Mouse (Mus musculus): Measurements from ENCODE around the gene Mars2. TPM values are rescaled to one million over a fixed set of nuclear protein-coding genes. Genes with fewer than 3 reads are reported as not detected.

Mars2 gene
- polyA plus RNA-seq (2016; fragmentation: Nextera tagmentation; extraction: Ambion mirVana), result 4.0 and 4.1 TPM in 2 replicates

DNA sequence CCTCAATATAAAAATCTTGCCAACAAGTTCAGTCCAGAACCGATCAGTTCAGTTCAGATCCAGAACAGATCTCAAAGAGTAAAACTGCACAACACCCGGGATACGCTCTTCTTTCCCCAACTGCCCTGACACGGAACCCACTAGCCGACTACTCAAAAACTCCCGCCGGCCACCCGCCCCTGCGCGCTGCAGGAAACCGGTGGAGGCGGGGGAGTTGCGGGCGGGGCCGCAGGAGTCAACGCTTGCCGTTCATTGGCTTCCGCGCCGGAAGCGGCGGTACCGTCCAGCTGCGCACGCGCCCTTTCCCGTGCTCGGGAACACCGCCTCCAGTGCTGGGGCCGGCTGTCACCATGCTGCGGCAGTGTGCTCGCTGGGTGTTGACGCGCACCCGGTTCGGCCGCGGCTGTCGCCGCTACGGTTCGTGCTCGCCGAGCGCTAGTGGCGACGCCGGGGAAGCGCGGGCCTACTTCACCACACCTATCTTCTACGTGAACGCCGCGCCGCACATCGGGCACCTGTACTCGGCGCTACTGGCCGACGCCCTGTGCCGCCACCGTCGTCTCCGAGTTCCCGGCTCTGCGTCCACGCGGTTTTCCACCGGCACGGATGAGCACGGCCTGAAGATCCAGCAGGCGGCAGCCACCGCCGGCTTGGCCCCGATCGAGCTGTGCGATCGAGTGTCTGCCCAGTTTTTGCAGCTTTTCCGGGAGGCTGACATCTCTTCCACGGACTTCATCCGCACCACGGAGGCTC, at the start of gene Mars2:
Mars2 (plus strand) TSS at position 288 of the 753 bp plus-strand sequence.
- Histone ChIP-seq H3K27ac (ENCODE audit: poor library complexity, severe bottlenecking) (peak within 1 kb of the TSS; percentile 20; the same call in 1 of the 2 replicates), H3K36me3 (no peaks in the 10 kb centered on the region), H3K9me3 (replicated peaks) (no peaks in the 10 kb centered on the region), H3K27me3 (replicated peaks) (no peaks in the 10 kb centered on the region), H3K4me2 (peak within 1 kb of the TSS; percentile 92), H3K4me1 (replicated peaks) (peaks cover 16% of the 10 kb centered on the region), H3K4me3 (peak within 1 kb of the TSS; percentile 75), H3K9ac (peak within 1 kb of the TSS; percentile 86)
- ATAC-seq (ENCODE audit: insufficient number of reproducible peaks, low FRiP score), result peak; percentile 97
- under 1% methylated on average over 82 of the region's 82 CpGs for WGBS

DNA sequence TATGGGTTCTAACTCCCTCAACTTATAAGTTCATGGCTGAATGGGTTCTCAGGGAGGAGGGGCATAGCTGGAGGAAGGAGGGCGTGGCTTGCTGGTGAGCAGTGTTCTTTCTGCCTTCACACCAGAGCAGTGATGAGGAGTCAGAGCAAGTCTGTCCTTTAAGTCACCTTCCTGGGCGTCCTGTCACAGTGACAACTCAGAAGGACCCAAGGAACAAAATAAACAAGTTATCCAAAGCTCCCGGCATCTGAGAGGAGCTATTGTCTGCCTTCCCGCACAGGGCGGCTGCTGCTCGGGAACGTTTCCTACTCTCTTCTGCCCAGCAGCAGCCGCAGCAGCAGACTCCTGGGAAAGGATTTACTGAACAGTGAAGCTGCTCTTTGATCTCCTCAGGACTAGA, 45.0 kb upstream of the Mars2 start:
- Histone ChIP-seq H3K4me1 (replicated peaks) (peaks cover 24% of the 10 kb centered on the region), H3K36me3 (peaks cover 3% of the 10 kb centered on the region; the same call in 1 of the 2 replicates), H3K9ac (no peak overlapping the region), H3K9me3 (replicated peaks) (no peaks in the 10 kb centered on the region), H3K27me3 (replicated peaks) (no peaks in the 10 kb centered on the region), H3K27ac (ENCODE audit: poor library complexity, severe bottlenecking) (no peak overlapping the region; the same call in 1 of the 2 replicates), H3K4me3 (peak overlapping the region; percentile 31), H3K4me2 (peak overlapping the region; percentile 63)
- 29% methylated on average over 8 of the region's 8 CpGs for WGBS
- ATAC-seq (ENCODE audit: insufficient number of reproducible peaks, low FRiP score), result no peak

DNA sequence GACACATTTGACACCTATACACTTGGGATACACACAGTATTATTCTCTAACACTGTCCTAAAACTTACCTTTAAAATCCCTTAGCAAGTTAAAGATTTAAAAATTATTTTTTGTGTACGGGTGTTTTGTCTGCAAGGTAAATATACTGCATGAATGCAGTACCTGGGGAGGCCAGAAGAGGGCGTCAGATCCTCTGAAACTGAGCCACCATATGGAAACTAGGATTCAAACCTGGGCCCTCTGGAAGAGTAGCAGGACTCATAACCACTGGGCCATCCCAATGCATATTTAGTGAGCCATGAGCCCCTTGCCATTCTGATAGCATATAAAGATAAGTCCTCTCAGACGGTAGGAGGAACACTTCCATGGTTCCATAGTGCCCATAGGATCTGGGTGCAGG, 44.2 kb upstream of the Mars2 start:
- WGBS, result 40% methylated on average over 3 of the region's 3 CpGs
- peaks cover 3% of the 10 kb centered on the region; the same call in 1 of the 2 replicates for H3K36me3 ChIP-seq
- H3K27me3 ChIP-seq (replicated peaks), result no peaks in the 10 kb centered on the region
- H3K9ac ChIP-seq, result no peak overlapping the region
- no peak overlapping the region for H3K4me2 ChIP-seq
- ATAC-seq (ENCODE audit: insufficient number of reproducible peaks, low FRiP score), result 0 out of 2 replicates have a peak, but pooled peaks have one; percentile 13
- peak overlapping the region; percentile 11; the same call in 1 of the 2 replicates for H3K27ac ChIP-seq (ENCODE audit: poor library complexity, severe bottlenecking)
- H3K4me3 ChIP-seq, result no peak overlapping the region
- peaks cover 24% of the 10 kb centered on the region for H3K4me1 ChIP-seq (replicated peaks)
- no peaks in the 10 kb centered on the region for H3K9me3 ChIP-seq (replicated peaks)

DNA sequence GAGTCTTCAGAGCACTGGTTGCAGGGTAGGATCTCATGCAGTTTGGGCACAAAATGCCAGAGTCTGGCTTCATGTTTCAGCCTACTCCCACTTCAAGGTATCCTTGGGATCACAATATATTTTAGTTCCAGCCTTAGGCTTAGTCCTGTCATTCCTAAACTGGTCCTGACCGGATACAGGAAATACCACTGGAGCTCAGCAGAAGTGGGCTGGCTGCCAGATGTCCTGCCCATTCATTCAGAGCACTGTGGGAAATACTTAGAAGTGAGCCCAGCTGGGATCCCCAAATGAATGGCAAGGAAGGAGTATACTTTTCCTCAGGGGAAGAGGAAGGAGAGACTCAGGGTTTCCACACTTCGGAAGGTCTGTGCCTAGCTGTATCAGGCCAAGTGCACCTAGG, 43.7 kb upstream of the Mars2 start:
- Histone ChIP-seq H3K4me1 (replicated peaks) (peaks cover 24% of the 10 kb centered on the region), H3K27ac (ENCODE audit: poor library complexity, severe bottlenecking) (peak overlapping the region; percentile 37), H3K36me3 (peaks cover 3% of the 10 kb centered on the region; the same call in 1 of the 2 replicates), H3K9ac (no peak overlapping the region), H3K4me3 (no peak overlapping the region), H3K4me2 (no peak overlapping the region), H3K9me3 (replicated peaks) (no peaks in the 10 kb centered on the region), H3K27me3 (replicated peaks) (no peaks in the 10 kb centered on the region)
- WGBS, result 49% methylated on average over 2 of the region's 2 CpGs
- ATAC-seq (ENCODE audit: insufficient number of reproducible peaks, low FRiP score), result peak; percentile 86

DNA sequence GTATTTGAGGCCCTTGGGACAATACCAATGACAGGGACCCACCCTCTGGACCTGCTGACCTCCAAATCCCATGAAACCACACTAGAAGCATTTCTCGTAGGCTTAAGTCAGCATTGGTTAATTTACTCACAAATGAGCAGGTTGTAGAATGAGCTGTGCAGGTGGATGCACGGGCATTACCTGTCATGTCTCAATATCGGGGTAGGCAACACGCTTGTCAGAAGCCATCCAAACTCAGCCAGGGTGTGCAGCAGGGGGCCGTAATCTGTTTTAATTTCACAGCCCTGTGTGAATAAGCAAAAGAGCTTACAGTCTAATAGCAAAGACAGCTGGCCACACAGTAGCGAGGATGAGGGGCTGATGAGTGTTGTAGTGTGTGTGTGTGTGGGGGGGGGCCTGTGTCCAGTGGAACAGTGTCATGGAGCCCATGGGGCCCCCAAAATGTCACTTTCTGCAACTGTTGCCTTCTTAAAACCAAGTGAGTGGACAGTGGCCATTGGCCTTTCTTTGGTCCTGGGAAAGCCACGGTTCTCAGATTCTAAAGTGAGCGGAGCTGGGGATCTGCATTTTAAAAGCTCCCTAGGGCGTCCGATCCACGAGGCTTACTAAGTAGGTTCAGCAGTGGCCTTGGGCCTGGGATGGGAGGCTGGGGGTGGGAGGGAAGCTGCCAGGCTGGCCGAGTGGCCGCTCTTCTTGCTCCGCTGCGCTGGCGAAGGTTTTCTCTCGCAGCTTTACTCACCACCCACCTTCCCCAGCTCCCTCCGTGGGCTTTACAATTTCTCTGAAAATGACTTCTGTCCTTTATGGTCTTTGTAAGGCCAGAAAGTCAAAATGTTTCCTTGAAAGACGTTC, 42.7 kb upstream of the Mars2 start:
- Histone ChIP-seq H3K9me3 (replicated peaks) (no peaks in the 10 kb centered on the region), H3K27ac (ENCODE audit: poor library complexity, severe bottlenecking) (peak overlapping the region; percentile 37; the same call in 1 of the 2 replicates), H3K36me3 (0 out of 2 replicates have a peak, but pooled peaks cover 3% of the 10 kb centered on the region), H3K9ac (no peak overlapping the region), H3K27me3 (replicated peaks) (no peaks in the 10 kb centered on the region), H3K4me1 (replicated peaks) (peaks cover 29% of the 10 kb centered on the region), H3K4me3 (no peak overlapping the region), H3K4me2 (no peak overlapping the region)
- 59% methylated on average over 19 of the region's 19 CpGs for WGBS
- ATAC-seq (ENCODE audit: insufficient number of reproducible peaks, low FRiP score), result no peak

DNA sequence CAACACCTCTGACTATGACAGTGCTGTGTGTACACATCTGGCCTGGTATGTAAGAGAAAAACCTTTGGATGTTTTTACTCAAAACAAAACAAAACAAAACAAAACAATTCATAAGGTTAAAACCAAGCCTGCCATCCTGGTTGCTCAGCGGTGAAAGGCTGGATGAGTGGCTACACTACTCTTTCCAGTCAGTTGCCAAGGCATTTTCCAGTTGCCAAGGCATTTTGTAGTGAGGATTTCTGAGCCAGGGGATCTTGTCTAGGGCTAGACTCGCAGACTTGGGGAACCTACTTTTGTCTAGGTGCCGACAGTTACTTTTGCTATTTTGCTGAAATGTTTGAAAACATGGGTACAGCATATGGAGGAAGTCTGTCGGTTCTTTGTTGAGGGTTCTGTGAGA, 42.0 kb upstream of the Mars2 start:
- no peaks in the 10 kb centered on the region for H3K27me3 ChIP-seq (replicated peaks)
- ATAC-seq (ENCODE audit: insufficient number of reproducible peaks, low FRiP score), result no peak
- H3K4me2 ChIP-seq, result no peak overlapping the region
- peaks cover 29% of the 10 kb centered on the region for H3K4me1 ChIP-seq (replicated peaks)
- H3K4me3 ChIP-seq, result no peak overlapping the region
- WGBS, result 70% methylated on average over 4 of the region's 4 CpGs
- no peak overlapping the region for H3K27ac ChIP-seq (ENCODE audit: poor library complexity, severe bottlenecking)
- no peak overlapping the region for H3K9ac ChIP-seq
- H3K9me3 ChIP-seq (replicated peaks), result no peaks in the 10 kb centered on the region
- H3K36me3 ChIP-seq, result no peaks in the 10 kb centered on the region

DNA sequence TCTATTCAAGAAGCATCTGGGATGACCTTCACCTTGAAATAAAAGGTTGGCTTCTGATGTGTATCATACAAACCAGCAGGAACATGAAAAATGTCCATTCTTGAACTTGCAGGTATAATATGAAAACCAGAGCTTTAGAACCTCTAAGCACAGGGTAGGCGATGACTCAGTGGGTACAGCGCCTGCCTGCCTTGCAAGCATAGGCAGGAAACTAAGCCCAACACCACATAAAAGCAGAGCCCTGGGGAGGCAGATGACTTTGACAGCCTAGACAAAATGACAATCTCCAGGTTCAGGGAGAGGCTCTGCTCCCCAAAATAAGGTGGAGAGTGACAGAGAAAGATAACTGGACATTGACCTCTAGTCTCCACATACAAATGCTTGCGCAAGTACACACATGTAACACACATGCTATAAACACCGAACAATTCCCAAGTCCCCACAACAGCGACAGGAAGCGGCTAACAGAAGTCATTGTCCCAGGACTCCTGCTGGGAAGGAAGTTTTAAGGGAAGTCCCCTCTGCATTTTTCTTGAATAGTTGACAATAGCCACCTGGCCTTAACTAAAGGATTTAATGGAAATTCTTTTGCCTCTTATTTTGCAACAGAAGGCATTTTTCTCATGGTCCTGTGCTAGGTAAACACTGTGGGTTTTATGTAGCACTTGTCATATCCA, 40.5 kb upstream of the Mars2 start:
- H3K4me2 ChIP-seq, result no peak overlapping the region
- no peak overlapping the region for H3K9ac ChIP-seq
- 44% methylated on average over 6 of the region's 6 CpGs for WGBS
- H3K4me1 ChIP-seq (replicated peaks), result peaks cover 31% of the 10 kb centered on the region
- H3K4me3 ChIP-seq, result no peak overlapping the region
- no peaks in the 10 kb centered on the region for H3K27me3 ChIP-seq (replicated peaks)
- H3K36me3 ChIP-seq, result no peaks in the 10 kb centered on the region
- no peak overlapping the region for H3K27ac ChIP-seq (ENCODE audit: poor library complexity, severe bottlenecking)
- H3K9me3 ChIP-seq (replicated peaks), result no peaks in the 10 kb centered on the region
- ATAC-seq (ENCODE audit: insufficient number of reproducible peaks, low FRiP score), result no peak

DNA sequence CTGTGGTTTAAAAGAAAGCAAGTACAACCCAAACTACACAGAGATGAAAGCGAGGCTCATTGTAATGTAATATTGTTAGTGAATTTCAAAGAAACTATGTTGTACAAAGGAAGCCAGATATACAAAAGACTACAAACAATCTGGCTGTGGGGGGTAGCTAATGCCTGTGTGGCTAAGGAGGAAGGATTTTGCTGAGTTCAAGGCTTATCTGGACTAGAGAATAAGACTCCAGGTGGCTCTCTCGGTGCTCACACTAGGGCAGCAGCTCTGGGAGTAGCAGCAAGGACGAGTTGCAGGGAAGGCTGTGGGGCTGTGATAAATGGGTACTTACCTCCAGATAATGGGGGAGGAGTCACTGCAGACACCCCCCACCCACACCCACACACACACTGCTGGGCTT, 38.3 kb upstream of the Mars2 start:
- 36% methylated on average over 3 of the region's 3 CpGs for WGBS
- peaks cover 3% of the 10 kb centered on the region; the same call in 1 of the 2 replicates for H3K36me3 ChIP-seq
- H3K4me1 ChIP-seq (replicated peaks), result peaks cover 26% of the 10 kb centered on the region
- H3K4me3 ChIP-seq, result no peak overlapping the region
- no peak overlapping the region for H3K27ac ChIP-seq (ENCODE audit: poor library complexity, severe bottlenecking)
- no peak overlapping the region for H3K4me2 ChIP-seq
- ATAC-seq (ENCODE audit: insufficient number of reproducible peaks, low FRiP score), result no peak
- no peaks in the 10 kb centered on the region for H3K27me3 ChIP-seq (replicated peaks)
- H3K9ac ChIP-seq, result no peak overlapping the region
- H3K9me3 ChIP-seq (replicated peaks), result no peaks in the 10 kb centered on the region

DNA sequence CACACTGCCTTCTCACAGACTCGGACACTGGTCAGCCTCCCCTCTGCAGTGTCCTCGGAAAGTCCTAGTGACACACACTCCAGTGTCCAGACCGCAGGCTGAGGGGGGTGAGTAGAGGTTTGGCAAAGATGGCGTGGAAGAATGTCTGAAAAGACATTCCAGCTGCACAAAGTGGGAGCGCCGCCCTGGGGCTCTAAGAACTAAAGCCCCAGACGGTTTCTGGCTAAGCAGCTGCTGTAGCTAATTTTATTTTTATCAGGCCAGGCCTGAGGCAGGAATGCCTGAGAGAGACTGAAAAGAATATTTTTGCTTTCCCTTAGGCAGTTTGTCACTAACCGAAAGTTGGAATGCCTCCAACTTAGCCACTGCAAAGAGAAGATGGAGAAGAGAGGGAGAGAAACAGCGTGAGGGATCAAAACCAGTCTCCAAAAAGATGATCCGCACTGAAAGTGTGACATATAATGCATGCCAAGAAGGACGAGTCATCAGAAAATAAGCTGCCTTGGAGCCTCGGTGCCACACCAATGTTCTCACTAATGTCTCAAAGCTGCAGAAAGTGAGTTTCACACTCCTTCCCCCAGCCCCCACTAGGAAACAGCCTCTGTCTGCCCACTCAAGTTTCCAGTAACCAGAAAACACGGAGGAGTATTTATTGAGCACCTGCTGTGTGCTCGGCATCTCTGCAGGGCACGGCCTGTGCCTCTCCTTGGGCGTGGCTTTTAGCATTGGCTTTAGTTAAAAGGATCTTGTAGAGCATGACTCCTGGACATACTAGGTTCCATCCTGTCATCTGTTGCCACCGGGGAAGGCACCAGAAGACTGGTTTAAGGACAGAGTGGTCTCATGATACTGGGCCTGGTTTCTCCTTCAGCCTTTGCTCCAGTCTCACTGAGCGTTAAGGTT, 34.9 kb upstream of the Mars2 start:
- no peaks in the 10 kb centered on the region for H3K9me3 ChIP-seq (replicated peaks)
- ATAC-seq (ENCODE audit: insufficient number of reproducible peaks, low FRiP score), result 0 out of 2 replicates have a peak, but pooled peaks have one; percentile 29
- no peaks in the 10 kb centered on the region for H3K27me3 ChIP-seq (replicated peaks)
- H3K27ac ChIP-seq (ENCODE audit: poor library complexity, severe bottlenecking), result peak overlapping the region; percentile 68
- H3K4me1 ChIP-seq (replicated peaks), result peaks cover 19% of the 10 kb centered on the region
- peaks cover 5% of the 10 kb centered on the region; the same call in 1 of the 2 replicates for H3K36me3 ChIP-seq
- no peak overlapping the region for H3K9ac ChIP-seq
- 53% methylated on average over 18 of the region's 18 CpGs for WGBS
- peak overlapping the region; percentile 17; the same call in 1 of the 2 replicates for H3K4me2 ChIP-seq
- H3K4me3 ChIP-seq, result no peak overlapping the region

DNA sequence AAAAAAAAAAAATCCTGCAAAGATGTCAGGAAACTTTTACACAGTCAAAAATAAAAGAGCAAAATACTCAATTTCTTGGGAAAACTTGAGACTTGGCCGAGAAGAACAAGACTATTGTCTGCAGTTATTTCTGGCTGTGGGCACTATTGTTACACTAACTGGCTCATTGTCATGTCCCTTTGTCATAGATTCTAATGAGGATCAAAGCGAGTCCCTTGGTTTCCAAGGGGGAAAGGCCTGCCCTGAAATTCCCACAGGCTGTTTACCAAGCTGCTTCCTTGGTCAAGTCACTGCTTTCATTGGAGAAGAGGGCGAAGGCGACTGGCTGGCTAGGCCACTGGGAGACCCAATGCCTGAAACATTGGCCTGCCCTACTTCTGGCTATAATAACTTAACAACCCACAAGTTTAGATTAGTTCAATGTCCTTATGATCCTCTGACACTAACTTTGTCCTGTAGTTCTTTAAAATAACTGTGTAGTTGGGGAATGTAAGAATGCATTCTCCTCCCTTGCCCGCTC, 31.1 kb upstream of the Mars2 start:
- 71% methylated on average over 5 of the region's 5 CpGs for WGBS
- ATAC-seq (ENCODE audit: insufficient number of reproducible peaks, low FRiP score), result no peak
- peaks cover 5% of the 10 kb centered on the region; the same call in 1 of the 2 replicates for H3K36me3 ChIP-seq

More for the DNA sequence above, 31.1 kb upstream of the Mars2 start:
- Histone ChIP-seq H3K27ac (ENCODE audit: poor library complexity, severe bottlenecking) (no peak overlapping the region), H3K4me3 (no peak overlapping the region), H3K9ac (no peak overlapping the region), H3K9me3 (replicated peaks) (no peaks in the 10 kb centered on the region), H3K4me2 (no peak overlapping the region), H3K27me3 (replicated peaks) (no peaks in the 10 kb centered on the region), H3K4me1 (replicated peaks) (peaks cover 28% of the 10 kb centered on the region)
